Mouse (Mus musculus): Measurements from ENCODE around the gene Srarp. TPM values are rescaled to one million over a fixed set of nuclear protein-coding genes. Genes with fewer than 3 reads are reported as not detected.

The Srarp gene
- 0.12 and 0.55 TPM in 2 replicates for polyA plus RNA-seq (2012; rRNA removed)

GRCm38 (mm10) chr4:141435974-141436373, at the start of gene Srarp:
Gene Srarp, minus strand, starts transcription at chr4:141436105.
- 92% methylated on average over 1 of the region's 1 CpGs for WGBS
- DNase-seq (ENCODE audit: low read depth, low spot score), result no peak

- 78% methylated on average over 11 of the region's 11 CpGs for WGBS
- DNase-seq (ENCODE audit: low read depth, low spot score), result no peak
Observed at GRCm38 (mm10) chr4:141484071-141484470, 48.2 kb upstream of the Srarp start.

- WGBS, result 92% methylated on average over 8 of the region's 8 CpGs
- DNase-seq (ENCODE audit: low read depth, low spot score), result no peak
Observed at GRCm38 (mm10) chr4:141479411-141479810, 43.5 kb upstream of the Srarp start.

GRCm38 (mm10) chr4:141478794-141479193, 42.9 kb upstream of the Srarp start:
- no peak for DNase-seq (ENCODE audit: low read depth, low spot score)
- 93% methylated on average over 32 of the region's 32 CpGs for WGBS

GRCm38 (mm10) chr4:141478225-141478624, 42.3 kb upstream of the Srarp start:
- no peak for DNase-seq (ENCODE audit: low read depth, low spot score)
- WGBS, result 76% methylated on average over 23 of the region's 23 CpGs

- no peak for DNase-seq (ENCODE audit: low read depth, low spot score)
- WGBS, result 60% methylated on average over 16 of the region's 16 CpGs
Observed at GRCm38 (mm10) chr4:141477681-141478102, 41.8 kb upstream of the Srarp start.

GRCm38 (mm10) chr4:141474431-141474830, 38.5 kb upstream of the Srarp start:
- no peak for DNase-seq (ENCODE audit: low read depth, low spot score)
- WGBS, result 90% methylated on average over 19 of the region's 19 CpGs

GRCm38 (mm10) chr4:141472641-141473321, 36.9 kb upstream of the Srarp start:
- DNase-seq (ENCODE audit: low read depth, low spot score), result no peak
- WGBS, result 96% methylated on average over 32 of the region's 32 CpGs

GRCm38 (mm10) chr4:141471491-141471890, 35.6 kb upstream of the Srarp start:
- no peak for DNase-seq (ENCODE audit: low read depth, low spot score)
- WGBS, result 97% methylated on average over 16 of the region's 16 CpGs

GRCm38 (mm10) chr4:141469343-141469742, 33.4 kb upstream of the Srarp start:
- 89% methylated on average over 9 of the region's 9 CpGs for WGBS

GRCm38 (mm10) chr4:141468576-141468975, 32.7 kb upstream of the Srarp start:
- DNase-seq (ENCODE audit: low read depth, low spot score), result no peak
- WGBS, result 35% methylated on average over 10 of the region's 10 CpGs

More at GRCm38 (mm10) chr4:141469343-141469742, 33.4 kb upstream of the Srarp start:
- no peak for DNase-seq (ENCODE audit: low read depth, low spot score)

- WGBS, result 83% methylated on average over 6 of the region's 6 CpGs
- no peak for DNase-seq (ENCODE audit: low read depth, low spot score)
Observed at GRCm38 (mm10) chr4:141467581-141467927, 31.6 kb upstream of the Srarp start.

- no peak for DNase-seq (ENCODE audit: low read depth, low spot score)
- WGBS, result 64% methylated on average over 15 of the region's 15 CpGs
Observed at GRCm38 (mm10) chr4:141466844-141467580, 31.1 kb upstream of the Srarp start.

GRCm38 (mm10) chr4:141466289-141466795, 30.4 kb upstream of the Srarp start:
- no peak for DNase-seq (ENCODE audit: low read depth, low spot score)
- WGBS, result 94% methylated on average over 16 of the region's 16 CpGs

- DNase-seq (ENCODE audit: low read depth, low spot score), result no peak
- 94% methylated on average over 34 of the region's 34 CpGs for WGBS
Observed at GRCm38 (mm10) chr4:141465512-141466288, 29.8 kb upstream of the Srarp start.

- no peak for DNase-seq (ENCODE audit: low read depth, low spot score)
- 85% methylated on average over 16 of the region's 16 CpGs for WGBS
Observed at GRCm38 (mm10) chr4:141464722-141465121, 28.8 kb upstream of the Srarp start.

GRCm38 (mm10) chr4:141463472-141463871, 27.6 kb upstream of the Srarp start:
- no peak for DNase-seq (ENCODE audit: low read depth, low spot score)
- 78% methylated on average over 14 of the region's 14 CpGs for WGBS

- WGBS, result 89% methylated on average over 12 of the region's 12 CpGs
- DNase-seq (ENCODE audit: low read depth, low spot score), result no peak
Observed at GRCm38 (mm10) chr4:141461576-141461975, 25.7 kb upstream of the Srarp start.

GRCm38 (mm10) chr4:141461088-141461487, 25.2 kb upstream of the Srarp start:
- no peak for DNase-seq (ENCODE audit: low read depth, low spot score)
- 54% methylated on average over 12 of the region's 12 CpGs for WGBS

- no peak for DNase-seq (ENCODE audit: low read depth, low spot score)
- 86% methylated on average over 4 of the region's 4 CpGs for WGBS
Observed at GRCm38 (mm10) chr4:141460481-141460880, 24.6 kb upstream of the Srarp start.
